Mouse (Mus musculus) 416B (cell line): ENCODE data around the gene Ogfrl1.
"Not testable (repeated sequence)": the region's sequence is repeated elsewhere in the genome, so short reads cannot be mapped to it uniquely, and the experiment has no call there.

Source experiments
- DNase-seq: peaks from one replicate; pipeline ENCODE4 v3.0.0; 2011; ENCODE audit warnings: low read depth

Gene Ogfrl1

GRCm38 (mm10) chr1:23397623-23398022, at the start of gene Ogfrl1:
Gene Ogfrl1, minus strand, starts transcription at chr1:23397772.
- no peak for DNase-seq

- DNase-seq: no peak
These were observed 48.3 kb upstream of the Ogfrl1 start for GRCm38 (mm10) chr1:23445736-23446424.

GRCm38 (mm10) chr1:23433612-23434011, 36.0 kb upstream of the Ogfrl1 start:
- peak; percentile 84 for DNase-seq

GRCm38 (mm10) chr1:23426447-23426846, 28.9 kb upstream of the Ogfrl1 start:
- no peak for DNase-seq

- no peak for DNase-seq
These were observed 21.4 kb upstream of the Ogfrl1 start for GRCm38 (mm10) chr1:23418941-23419340.

GRCm38 (mm10) chr1:23418059-23418458, 20.5 kb upstream of the Ogfrl1 start:
- DNase-seq: no peak

- DNase-seq: no peak
These were observed 20.0 kb upstream of the Ogfrl1 start for GRCm38 (mm10) chr1:23417562-23417961.

GRCm38 (mm10) chr1:23411533-23411932, 14.0 kb upstream of the Ogfrl1 start:
- no peak for DNase-seq

GRCm38 (mm10) chr1:23409960-23410359, 12.4 kb upstream of the Ogfrl1 start:
- no peak for DNase-seq

- no peak for DNase-seq
These were observed 4.8 kb upstream of the Ogfrl1 start for GRCm38 (mm10) chr1:23402401-23402800.

GRCm38 (mm10) chr1:23399552-23399951, 2.0 kb upstream of the Ogfrl1 start:
- DNase-seq: peak; percentile 59

GRCm38 (mm10) chr1:23394356-23394755, 3.2 kb downstream of the Ogfrl1 start:
- not testable (repeated sequence) for DNase-seq

- DNase-seq: no peak
These were observed 5.8 kb downstream of the Ogfrl1 start for GRCm38 (mm10) chr1:23391744-23392143.

- no peak for DNase-seq
These were observed 13.2 kb downstream of the Ogfrl1 start for GRCm38 (mm10) chr1:23384326-23384725.

- peak; percentile 96 for DNase-seq
These were observed 14.5 kb downstream of the Ogfrl1 start for GRCm38 (mm10) chr1:23382806-23383653.

- peak; percentile 15 for DNase-seq
These were observed 15.1 kb downstream of the Ogfrl1 start for GRCm38 (mm10) chr1:23382461-23382805.

GRCm38 (mm10) chr1:23382037-23382436, 15.5 kb downstream of the Ogfrl1 start:
- DNase-seq: peak; percentile 45

- peak; percentile 62 for DNase-seq
These were observed 17.4 kb downstream of the Ogfrl1 start for GRCm38 (mm10) chr1:23379911-23380740.

GRCm38 (mm10) chr1:23379321-23379720, 18.3 kb downstream of the Ogfrl1 start:
- no peak for DNase-seq

- no peak for DNase-seq
These were observed 20.0 kb downstream of the Ogfrl1 start for GRCm38 (mm10) chr1:23377572-23377971.

GRCm38 (mm10) chr1:23374156-23374555, 23.4 kb downstream of the Ogfrl1 start:
- no peak for DNase-seq

GRCm38 (mm10) chr1:23365614-23366013, 32.0 kb downstream of the Ogfrl1 start:
- no peak for DNase-seq
